Mouse (Mus musculus) heart, embryonic 12.5 days (tissue): ENCODE data around the gene Dip2a. TPM values are rescaled to one million over a fixed set of nuclear protein-coding genes. Genes with fewer than 3 reads are reported as not detected.

Experiments
- ATAC-seq: fragments of 200-750 bp; cut with Nextera tagmentation; 2 replicates; pipeline ENCODE4 v1.8.0; 2017; ENCODE audit warnings: moderate TSS enrichment, moderate library complexity; ENCODE audit not compliant: insufficient number of reproducible peaks, low FRiP score
- H3K27ac ChIP-seq: fragments of 300-500 bp; sonication (generic); 2 replicates; pipeline ENCODE4 v1.5.1; 2016; ENCODE audit warnings: mild to moderate bottlenecking, moderate library complexity; ENCODE audit not compliant: poor library complexity, severe bottlenecking
- H3K27me3 ChIP-seq: fragments of 300-500 bp; sonication (generic); replicated peaks from 2 replicates; pipeline ENCODE4 v1.6.1; 2016; ENCODE audit warnings: mild to moderate bottlenecking, moderate library complexity
- H3K36me3 ChIP-seq: fragments of 300-500 bp; sonication (generic); 2 replicates; pipeline ENCODE4 v1.6.1; 2016; ENCODE audit warnings: mild to moderate bottlenecking, moderate library complexity
- H3K4me1 ChIP-seq: fragments of 300-500 bp; sonication (generic); replicated peaks from 2 replicates; pipeline ENCODE4 v1.6.1; 2016; ENCODE audit warnings: mild to moderate bottlenecking
- H3K4me2 ChIP-seq: fragments of 300-500 bp; sonication (generic); 2 replicates; pipeline ENCODE4 v1.6.1; 2016; ENCODE audit warnings: mild to moderate bottlenecking, moderate library complexity
- H3K4me3 ChIP-seq: fragments of 300-500 bp; sonication (generic); 2 replicates; pipeline ENCODE4 v1.5.1; 2016; ENCODE audit warnings: mild to moderate bottlenecking
- H3K9ac ChIP-seq: fragments of 300-500 bp; sonication (generic); 2 replicates; pipeline ENCODE4 v1.6.1; 2016; ENCODE audit warnings: mild to moderate bottlenecking, moderate library complexity
- H3K9me3 ChIP-seq: fragments of 300-500 bp; sonication (generic); replicated peaks from 2 replicates; pipeline ENCODE4 v1.6.1; 2016; ENCODE audit warnings: mild to moderate bottlenecking, moderate library complexity
- WGBS: fragments of 180-500 bp; shearing (Covaris S2); methylation state at CpG from one replicate; pipeline ENCODE4 v1.1.7; 2016; 5-methylcytosine and 5-hydroxymethylcytosine counted together
- polyA plus RNA-seq: library from polyadenylated mRNA; unstranded; fragments of >200 nt; fragmentation: Nextera tagmentation; extraction: Ambion mirVana; gene quantifications from 2 replicates; pipeline ENCODE4 v1.2.1, GENCODE M21; 2016

Gene Dip2a
- polyA plus RNA-seq, 1 experiment from 2014 or later, result 12.3 TPM

- 55% methylated on average over 4 of the region's 4 CpGs for WGBS
- no peaks in the 10 kb centered on the region for H3K9me3 ChIP-seq
- H3K4me1 ChIP-seq, result no peaks in the 10 kb centered on the region
- no peak overlapping the region for H3K4me3 ChIP-seq
- H3K4me2 ChIP-seq, result no peak overlapping the region
- H3K27me3 ChIP-seq, result no peaks in the 10 kb centered on the region
- no peak overlapping the region for H3K9ac ChIP-seq
- H3K36me3 ChIP-seq, result no peaks in the 10 kb centered on the region
- no peak overlapping the region for H3K27ac ChIP-seq
- ATAC-seq, result no peak
These were observed 98.5 kb downstream of the Dip2a start for GRCm38 (mm10) chr10:76246601-76247000.

GRCm38 (mm10) chr10:76245106-76245505 lies 100.0 kb downstream of the Dip2a start:
- H3K4me2 ChIP-seq, result no peak overlapping the region
- 78% methylated on average over 2 of the region's 2 CpGs for WGBS

GRCm38 (mm10) chr10:76239401-76239800 lies 105.7 kb downstream of the Dip2a start:
- Histone ChIP-seq H3K9me3 (no peaks in the 10 kb centered on the region), H3K4me3 (no peak overlapping the region), H3K4me2 (no peak overlapping the region), H3K27me3 (no peaks in the 10 kb centered on the region), H3K4me1 (peaks cover 19% of the 10 kb centered on the region), H3K27ac (no peak overlapping the region), H3K36me3 (peaks cover 8% of the 10 kb centered on the region), H3K9ac (no peak overlapping the region)
- 46% methylated on average over 4 of the region's 4 CpGs for WGBS
- ATAC-seq, result no peak

More at GRCm38 (mm10) chr10:76245106-76245505, 100.0 kb downstream of the Dip2a start:
- ATAC-seq, result no peak
- no peaks in the 10 kb centered on the region for H3K36me3 ChIP-seq
- no peak overlapping the region for H3K27ac ChIP-seq
- H3K4me3 ChIP-seq, result no peak overlapping the region
- H3K4me1 ChIP-seq, result peaks cover 5% of the 10 kb centered on the region; the same call in 1 of the 2 replicates
- no peaks in the 10 kb centered on the region for H3K27me3 ChIP-seq
- no peaks in the 10 kb centered on the region for H3K9me3 ChIP-seq
- H3K9ac ChIP-seq, result no peak overlapping the region

- Histone ChIP-seq H3K4me2 (peak within 1 kb of the TSS; percentile 94), H3K27ac (peak within 1 kb of the TSS; percentile 94), H3K36me3 (peaks cover 8% of the 10 kb centered on the region), H3K9ac (peak within 1 kb of the TSS; percentile 89), H3K4me3 (peak within 1 kb of the TSS; percentile 95), H3K4me1 (peaks cover 19% of the 10 kb centered on the region), H3K9me3 (no peaks in the 10 kb centered on the region), H3K27me3 (no peaks in the 10 kb centered on the region)
- ATAC-seq, result peak; percentile 96
- under 1% methylated on average over 47 of the region's 47 CpGs for WGBS
These were observed 107.5 kb downstream of the Dip2a start, which contains the start of gene Prmt2 for GRCm38 (mm10) chr10:76237341-76238225. TSS of gene Prmt2 (minus strand) at chr10:76237865.

- WGBS, result 61% methylated on average over 1 of the region's 1 CpGs
These were observed 115.5 kb downstream of the Dip2a start for GRCm38 (mm10) chr10:76229627-76230026.

GRCm38 (mm10) chr10:76225944-76226343 lies 119.1 kb downstream of the Dip2a start:
- H3K27me3 ChIP-seq, result no peaks in the 10 kb centered on the region
- H3K36me3 ChIP-seq, result peaks cover 50% of the 10 kb centered on the region
- no peak overlapping the region for H3K4me2 ChIP-seq
- 90% methylated on average over 11 of the region's 11 CpGs for WGBS
- H3K9ac ChIP-seq, result no peak overlapping the region
- no peak overlapping the region for H3K4me3 ChIP-seq
- ATAC-seq, result no peak
- H3K27ac ChIP-seq, result no peak overlapping the region
- H3K9me3 ChIP-seq, result no peaks in the 10 kb centered on the region
- H3K4me1 ChIP-seq, result no peaks in the 10 kb centered on the region

More at GRCm38 (mm10) chr10:76229627-76230026, 115.5 kb downstream of the Dip2a start:
- H3K4me3 ChIP-seq, result no peak overlapping the region
- no peak overlapping the region for H3K27ac ChIP-seq
- H3K27me3 ChIP-seq, result no peaks in the 10 kb centered on the region
- H3K4me1 ChIP-seq, result no peaks in the 10 kb centered on the region
- H3K36me3 ChIP-seq, result peaks cover 14% of the 10 kb centered on the region
- no peak for ATAC-seq
- no peak overlapping the region for H3K4me2 ChIP-seq
- no peaks in the 10 kb centered on the region for H3K9me3 ChIP-seq
- H3K9ac ChIP-seq, result no peak overlapping the region

- Histone ChIP-seq H3K27me3 (no peaks in the 10 kb centered on the region), H3K36me3 (peaks cover 98% of the 10 kb centered on the region), H3K4me1 (no peaks in the 10 kb centered on the region), H3K27ac (no peak overlapping the region), H3K9ac (no peak overlapping the region), H3K4me3 (no peak overlapping the region), H3K9me3 (peaks cover 26% of the 10 kb centered on the region), H3K4me2 (no peak overlapping the region)
- WGBS, result 77% methylated on average over 9 of the region's 9 CpGs
- no peak for ATAC-seq
These were observed 126.9 kb downstream of the Dip2a start for GRCm38 (mm10) chr10:76218240-76218639.

GRCm38 (mm10) chr10:76217056-76217455 lies 128.0 kb downstream of the Dip2a start:
- Histone ChIP-seq H3K27me3 (no peaks in the 10 kb centered on the region), H3K4me1 (no peaks in the 10 kb centered on the region), H3K4me3 (no peak overlapping the region), H3K4me2 (no peak overlapping the region), H3K27ac (no peak overlapping the region), H3K36me3 (peaks cover 98% of the 10 kb centered on the region), H3K9ac (no peak overlapping the region), H3K9me3 (peaks cover 26% of the 10 kb centered on the region)
- 94% methylated on average over 17 of the region's 17 CpGs for WGBS
- no peak for ATAC-seq

GRCm38 (mm10) chr10:76214161-76214560 lies 130.9 kb downstream of the Dip2a start:
- no peak overlapping the region for H3K9ac ChIP-seq
- H3K9me3 ChIP-seq, result peaks cover 26% of the 10 kb centered on the region
- H3K4me2 ChIP-seq, result no peak overlapping the region
- H3K4me3 ChIP-seq, result no peak overlapping the region
- no peaks in the 10 kb centered on the region for H3K27me3 ChIP-seq
- no peak overlapping the region for H3K27ac ChIP-seq
- WGBS, result 78% methylated on average over 4 of the region's 4 CpGs
- peaks cover 85% of the 10 kb centered on the region for H3K36me3 ChIP-seq
- no peak for ATAC-seq
- H3K4me1 ChIP-seq, result no peaks in the 10 kb centered on the region

GRCm38 (mm10) chr10:76212121-76212520 lies 133.0 kb downstream of the Dip2a start:
- Histone ChIP-seq H3K27ac (no peak overlapping the region), H3K36me3 (peaks cover 87% of the 10 kb centered on the region)
- WGBS, result 88% methylated on average over 6 of the region's 6 CpGs

GRCm38 (mm10) chr10:76210806-76211205 lies 134.3 kb downstream of the Dip2a start:
- Histone ChIP-seq H3K9ac (no peak overlapping the region), H3K4me3 (no peak overlapping the region), H3K36me3 (peaks cover 82% of the 10 kb centered on the region), H3K9me3 (peaks cover 22% of the 10 kb centered on the region), H3K27me3 (no peaks in the 10 kb centered on the region), H3K27ac (no peak overlapping the region), H3K4me2 (no peak overlapping the region), H3K4me1 (no peaks in the 10 kb centered on the region)
- no peak for ATAC-seq
- WGBS, result 94% methylated on average over 7 of the region's 7 CpGs

More at GRCm38 (mm10) chr10:76212121-76212520, 133.0 kb downstream of the Dip2a start:
- Histone ChIP-seq H3K4me1 (no peaks in the 10 kb centered on the region), H3K9me3 (peaks cover 26% of the 10 kb centered on the region), H3K27me3 (no peaks in the 10 kb centered on the region), H3K9ac (no peak overlapping the region), H3K4me2 (no peak overlapping the region), H3K4me3 (no peak overlapping the region)
- no peak for ATAC-seq
